Mouse (Mus musculus) lung, embryonic 14.5 days (tissue): Measurements from ENCODE around the gene Cux1. TPM values are rescaled to one million over a fixed set of nuclear protein-coding genes. Genes with fewer than 3 reads are reported as not detected.

Source experiments
- ATAC-seq: fragments of 200-750 bp; cut with Nextera tagmentation; 2 replicates; pipeline ENCODE4 v1.8.0; 2017; ENCODE audit warnings: mild to moderate bottlenecking, moderate TSS enrichment, moderate library complexity; ENCODE audit not compliant: insufficient read depth
- DNase-seq: peaks from one replicate; pipeline ENCODE4 v3.0.0-alpha.2; 2015
- H3K27ac ChIP-seq: fragments of 300-500 bp; sonication (generic); 2 replicates; pipeline ENCODE4 v1.5.1; 2014; ENCODE audit warnings: low read depth, mild to moderate bottlenecking, moderate library complexity
- H3K27me3 ChIP-seq: fragments of 300-500 bp; sonication (generic); 2 replicates; pipeline ENCODE4 v1.6.1; 2014; ENCODE audit warnings: low read length, control low read depth; ENCODE audit not compliant: insufficient read depth
- H3K36me3 ChIP-seq: fragments of 300-500 bp; sonication (generic); 2 replicates; pipeline ENCODE4 v1.6.1; 2014; ENCODE audit warnings: control low read depth; ENCODE audit not compliant: insufficient read depth
- H3K4me1 ChIP-seq: fragments of 300-500 bp; sonication (generic); 2 replicates; pipeline ENCODE4 v1.6.1; 2014; ENCODE audit warnings: antibody characterized with exemption, control low read depth; ENCODE audit not compliant: insufficient read depth
- H3K4me2 ChIP-seq: fragments of 300-500 bp; sonication (generic); 2 replicates; pipeline ENCODE4 v1.6.1; 2014; ENCODE audit warnings: mild to moderate bottlenecking
- H3K4me3 ChIP-seq: fragments of 300-500 bp; sonication (generic); 2 replicates; pipeline ENCODE4 v1.5.1; 2014; ENCODE audit warnings: low read depth, low read length
- H3K9ac ChIP-seq: fragments of 300-500 bp; sonication (generic); 2 replicates; pipeline ENCODE4 v1.6.1; 2014
- H3K9me3 ChIP-seq: fragments of 300-500 bp; sonication (generic); 2 replicates; pipeline ENCODE4 v1.6.1; 2016; ENCODE audit warnings: low read depth, low read length, control low read depth
- CTCF ChIP-seq: IDR thresholded peaks from 2 replicates; pipeline ENCODE4 v1.5.1; 2016; ENCODE audit warnings: antibody characterized with exemption, low read depth
- WGBS: fragments of 180-500 bp; shearing (Covaris S2); extraction: QIAGEN DNeasy Blood & Tissue Kit; methylation state at CpG from one replicate; pipeline ENCODE4 v1.1.7; 2014; 5-methylcytosine and 5-hydroxymethylcytosine counted together
- polyA plus RNA-seq: library from polyadenylated mRNA; unstranded; fragments of >200 nt; fragmentation: Nextera tagmentation; extraction: Ambion mirVana; gene quantifications from 2 replicates; pipeline ENCODE4 v1.2.1, GENCODE M21; 2014

Cux1 gene
- polyA plus RNA-seq, 1 experiment from 2014 or later, result 104 TPM

- H3K36me3 ChIP-seq, result no peaks in the 10 kb centered on the region
- ATAC-seq (peak; percentile 62; the same call in 1 of the 2 replicates), DNase-seq (peak; percentile 81)
- no peak overlapping the region for H3K9ac ChIP-seq
- peaks cover 7% of the 10 kb centered on the region for H3K4me1 ChIP-seq
- H3K9me3 ChIP-seq, result no peaks in the 10 kb centered on the region
- peak overlapping the region; percentile 56 for H3K27ac ChIP-seq
- H3K4me2 ChIP-seq, result no peak overlapping the region
- no peak for TF ChIP-seq CTCF
- H3K27me3 ChIP-seq, result no peaks in the 10 kb centered on the region
- 25% methylated on average over 7 of the region's 7 CpGs for WGBS
- no peak overlapping the region for H3K4me3 ChIP-seq
Measured at GRCm38 (mm10) chr5:136458102-136458863, 109.0 kb downstream of the Cux1 start.

- no peak overlapping the region for H3K4me2 ChIP-seq
- 66% methylated on average over 4 of the region's 4 CpGs for WGBS
- no peak for TF ChIP-seq CTCF
- no peaks in the 10 kb centered on the region for H3K9me3 ChIP-seq
- H3K27me3 ChIP-seq, result no peaks in the 10 kb centered on the region
- DNase-seq (no peak), ATAC-seq (no peak)
- no peak overlapping the region for H3K27ac ChIP-seq
- no peaks in the 10 kb centered on the region for H3K36me3 ChIP-seq
- no peak overlapping the region for H3K4me3 ChIP-seq
- no peak overlapping the region for H3K9ac ChIP-seq
- H3K4me1 ChIP-seq, result peaks cover 7% of the 10 kb centered on the region
Measured at GRCm38 (mm10) chr5:136456395-136456794, 110.9 kb downstream of the Cux1 start.

DNA sequence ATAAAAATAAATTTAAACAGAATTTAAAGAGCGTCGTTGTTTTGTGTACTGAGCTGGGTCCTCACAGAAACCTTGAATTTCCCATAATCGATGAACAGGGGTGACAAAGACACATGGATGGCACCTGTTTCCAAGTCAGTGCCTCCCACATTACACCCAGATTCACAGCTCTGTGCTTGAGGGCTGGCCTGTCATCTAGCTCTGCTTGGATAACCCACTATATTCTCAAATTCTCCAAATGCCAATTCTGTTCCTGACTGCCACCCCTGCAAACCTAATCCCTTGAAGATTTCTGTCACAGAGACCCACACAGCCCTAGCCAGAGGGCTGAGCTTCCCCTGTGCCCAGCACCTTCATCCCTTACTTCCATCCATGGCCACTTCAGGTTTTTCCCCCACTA lies 114.6 kb downstream of the Cux1 start:
- Histone ChIP-seq H3K4me1 (no peaks in the 10 kb centered on the region), H3K27ac (no peak overlapping the region), H3K27me3 (no peaks in the 10 kb centered on the region), H3K4me2 (no peak overlapping the region), H3K36me3 (no peaks in the 10 kb centered on the region), H3K9ac (no peak overlapping the region), H3K4me3 (no peak overlapping the region), H3K9me3 (no peaks in the 10 kb centered on the region)
- no peak for DNase-seq
- no peak for TF ChIP-seq CTCF
- 85% methylated on average over 3 of the region's 3 CpGs for WGBS
- ATAC-seq, result no peak

DNA sequence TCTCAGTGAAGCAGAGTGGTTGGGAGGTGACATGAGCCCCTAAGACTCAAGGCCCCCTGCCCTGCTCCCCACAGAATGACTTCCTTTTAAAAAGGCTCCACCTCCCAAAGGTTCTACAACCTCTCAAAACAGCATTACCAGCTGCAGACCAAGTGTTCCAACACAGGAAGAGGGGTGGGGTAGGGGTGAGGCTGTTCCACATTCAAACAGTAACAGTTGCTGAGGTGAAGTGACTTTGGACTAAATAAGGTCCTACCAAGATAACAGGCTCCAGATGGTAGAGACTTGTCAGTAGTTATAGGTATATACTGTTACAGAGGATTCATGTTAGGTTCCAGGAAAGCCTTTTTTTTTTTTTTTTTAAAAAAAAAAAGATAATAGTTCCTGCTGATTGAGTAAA lies 117.5 kb downstream of the Cux1 start:
- no peak overlapping the region for H3K27ac ChIP-seq
- no peaks in the 10 kb centered on the region for H3K4me1 ChIP-seq
- H3K4me3 ChIP-seq, result no peak overlapping the region
- DNase-seq (no peak), ATAC-seq (no peak)
- no peaks in the 10 kb centered on the region for H3K9me3 ChIP-seq
- no peak for TF ChIP-seq CTCF
- no peaks in the 10 kb centered on the region for H3K27me3 ChIP-seq
- H3K4me2 ChIP-seq, result no peak overlapping the region
- no peak overlapping the region for H3K9ac ChIP-seq
- no peaks in the 10 kb centered on the region for H3K36me3 ChIP-seq

GRCm38 (mm10) chr5:136445967-136446366 lies 121.3 kb downstream of the Cux1 start:
- DNase-seq (peak; percentile 44), ATAC-seq (no peak)
- TF ChIP-seq CTCF, result no peak
- Histone ChIP-seq H3K4me2 (no peak overlapping the region), H3K27me3 (no peaks in the 10 kb centered on the region), H3K4me3 (no peak overlapping the region), H3K9ac (no peak overlapping the region), H3K27ac (peak overlapping the region; percentile 30; the same call in 1 of the 2 replicates), H3K4me1 (peaks cover 7% of the 10 kb centered on the region; the same call in 1 of the 2 replicates), H3K9me3 (no peaks in the 10 kb centered on the region), H3K36me3 (no peaks in the 10 kb centered on the region)
- 47% methylated on average over 5 of the region's 5 CpGs for WGBS

- WGBS, result 38% methylated on average over 11 of the region's 11 CpGs
- H3K27ac ChIP-seq, result peak overlapping the region; percentile 19; the same call in 1 of the 2 replicates
- no peak overlapping the region for H3K9ac ChIP-seq
- H3K36me3 ChIP-seq, result no peaks in the 10 kb centered on the region
- peaks cover 7% of the 10 kb centered on the region; the same call in 1 of the 2 replicates for H3K4me1 ChIP-seq
- no peaks in the 10 kb centered on the region for H3K27me3 ChIP-seq
- H3K4me2 ChIP-seq, result no peak overlapping the region
- no peak for TF ChIP-seq CTCF
- H3K9me3 ChIP-seq, result no peaks in the 10 kb centered on the region
- DNase-seq (peak; percentile 80), ATAC-seq (peak; percentile 78)
- H3K4me3 ChIP-seq, result no peak overlapping the region
Measured at GRCm38 (mm10) chr5:136442238-136443187, 124.8 kb downstream of the Cux1 start.

- H3K36me3 ChIP-seq, result no peaks in the 10 kb centered on the region
- no peaks in the 10 kb centered on the region for H3K27me3 ChIP-seq
- no peak overlapping the region for H3K4me3 ChIP-seq
- no peaks in the 10 kb centered on the region for H3K9me3 ChIP-seq
- 65% methylated on average over 4 of the region's 4 CpGs for WGBS
- no peak for ATAC-seq
- H3K4me2 ChIP-seq, result no peak overlapping the region
- DNase-seq, result no peak
- TF ChIP-seq CTCF, result no peak
- no peak overlapping the region for H3K27ac ChIP-seq
- H3K4me1 ChIP-seq, result peaks cover 20% of the 10 kb centered on the region
- no peak overlapping the region for H3K9ac ChIP-seq
Measured at GRCm38 (mm10) chr5:136429647-136430046, 137.6 kb downstream of the Cux1 start.
